Mouse (Mus musculus): ENCODE results near the gene Cadm1.

Cadm1 gene

DNA sequence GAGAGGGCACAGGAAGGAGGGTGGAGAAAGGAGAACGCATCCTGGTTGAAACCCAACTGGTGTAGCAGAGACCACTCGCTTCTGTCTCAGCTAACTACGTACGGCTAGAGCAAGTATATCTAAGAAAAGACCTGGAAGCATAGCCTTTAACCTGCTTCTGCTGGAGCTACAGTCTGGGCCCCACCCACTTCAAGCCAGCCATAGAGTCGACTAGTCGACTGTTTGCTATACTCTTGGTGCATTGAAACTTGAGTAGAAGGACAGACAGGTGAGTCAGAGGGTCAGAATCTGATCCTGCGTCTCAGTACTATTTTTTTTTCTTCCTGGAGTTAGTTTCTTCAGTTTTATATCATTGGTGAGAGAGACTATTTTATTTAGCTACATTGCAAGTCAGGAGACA lies 78.5 kb downstream of the Cadm1 start:
- no peak for DNase-seq (ENCODE audit: extremely low spot score, low spot score)

DNA sequence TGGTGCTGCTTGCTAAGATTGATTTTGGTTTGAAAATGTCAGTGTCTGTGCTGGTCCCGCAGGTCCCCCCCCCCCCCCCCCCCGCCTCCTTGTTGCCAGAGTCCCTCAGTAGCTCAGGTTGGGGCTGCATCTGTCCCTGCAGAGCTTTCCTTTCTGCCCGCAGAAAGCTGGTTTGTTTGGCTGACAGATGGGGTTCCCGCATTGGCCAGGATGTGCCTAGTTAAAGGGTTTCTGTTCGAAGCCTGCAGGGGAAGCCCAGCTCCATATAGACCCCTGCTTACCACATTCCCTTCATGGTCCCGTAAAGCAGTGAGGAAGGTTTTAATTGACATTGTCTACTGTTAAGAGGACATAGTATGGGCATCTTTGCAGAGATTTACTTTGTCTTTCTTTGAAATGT lies 78.9 kb downstream of the Cadm1 start:
- no peak for DNase-seq (ENCODE audit: extremely low spot score, low spot score)

DNA sequence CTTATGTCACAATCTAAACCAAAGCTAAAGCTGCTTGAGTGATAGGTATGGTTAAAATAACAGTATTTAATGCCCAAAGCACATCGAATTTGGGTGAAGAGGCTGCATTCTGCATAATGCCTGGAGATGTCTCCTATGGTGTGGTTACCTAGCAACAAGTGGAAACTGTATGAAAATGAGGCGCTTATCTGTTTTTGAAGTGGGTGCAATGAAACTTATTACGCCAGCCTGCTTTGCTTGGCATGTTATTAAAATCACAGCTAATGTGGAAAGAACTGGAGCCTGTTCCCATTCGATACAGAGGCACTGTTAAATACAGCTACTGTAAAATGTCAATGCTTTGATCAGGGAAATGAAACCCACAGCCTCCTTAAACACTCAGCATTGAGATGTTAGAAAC lies 79.5 kb downstream of the Cadm1 start:
- DNase-seq (ENCODE audit: extremely low spot score, low spot score), result no peak

DNA sequence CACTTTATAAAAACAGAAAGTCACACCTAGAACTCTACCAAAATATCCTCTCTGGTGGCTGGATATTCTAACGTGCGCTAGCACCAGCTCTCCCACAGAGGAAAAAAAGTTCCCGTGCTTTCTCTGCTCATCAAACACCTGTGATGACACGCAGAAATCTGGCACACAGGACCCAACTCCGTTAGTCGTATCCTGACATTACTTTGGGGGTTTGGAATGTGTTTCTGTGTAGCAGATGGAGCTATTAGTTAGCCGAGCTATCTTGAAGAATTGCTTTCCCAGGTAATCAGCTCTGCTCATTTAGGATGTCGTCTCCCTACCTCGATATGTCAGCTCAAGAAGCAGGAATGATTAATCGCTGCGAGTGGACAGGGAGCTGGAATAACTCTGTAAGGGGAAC lies 80.3 kb downstream of the Cadm1 start:
- DNase-seq (ENCODE audit: extremely low spot score, low spot score), result no peak

DNA sequence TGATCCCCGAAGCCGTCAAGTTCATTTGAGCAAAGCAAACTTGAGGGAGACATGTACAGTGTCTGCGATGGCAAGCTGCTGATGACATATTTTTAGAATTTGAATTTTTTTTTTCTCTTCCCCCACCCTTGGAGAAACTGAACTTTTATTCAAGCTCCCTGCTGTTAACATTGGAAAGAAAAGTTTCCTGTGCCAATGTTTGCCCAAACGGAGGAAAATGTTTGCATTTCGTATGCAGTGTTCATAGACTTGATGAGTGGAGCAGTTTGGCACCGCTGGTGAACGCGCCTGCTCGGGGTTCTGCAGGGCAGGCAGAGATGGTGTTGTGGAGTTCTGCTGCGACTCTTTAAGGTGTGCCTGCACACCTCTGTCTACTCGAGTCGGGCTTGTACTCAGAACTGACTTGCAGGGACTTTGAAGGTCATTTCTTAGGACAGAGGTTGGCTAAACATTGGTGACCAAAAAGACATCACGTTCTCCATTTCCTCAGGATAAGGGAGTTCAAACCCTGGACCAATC lies 83.0 kb downstream of the Cadm1 start:
- no peak for DNase-seq (ENCODE audit: extremely low spot score, low spot score)

DNA sequence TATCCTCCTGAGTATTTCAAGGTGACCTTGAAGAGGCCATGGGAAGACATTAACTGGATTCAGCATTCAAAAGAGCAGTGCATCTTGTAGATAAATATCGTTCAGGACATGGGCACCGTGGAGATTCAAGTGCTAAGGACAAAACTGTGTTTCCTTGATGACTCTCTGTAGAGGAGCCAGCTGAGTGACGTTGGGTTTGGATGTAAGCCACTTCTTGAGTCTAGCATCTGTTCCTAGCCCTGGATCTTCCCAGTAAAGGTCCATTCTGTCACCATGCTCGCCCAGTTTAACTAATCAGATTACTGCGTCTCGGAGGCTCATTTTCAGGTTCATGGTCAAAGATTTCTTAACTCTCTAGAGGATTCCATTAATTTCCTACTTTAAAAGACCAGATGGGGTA lies 85.1 kb downstream of the Cadm1 start:
- no peak for DNase-seq (ENCODE audit: extremely low spot score, low spot score)

DNA sequence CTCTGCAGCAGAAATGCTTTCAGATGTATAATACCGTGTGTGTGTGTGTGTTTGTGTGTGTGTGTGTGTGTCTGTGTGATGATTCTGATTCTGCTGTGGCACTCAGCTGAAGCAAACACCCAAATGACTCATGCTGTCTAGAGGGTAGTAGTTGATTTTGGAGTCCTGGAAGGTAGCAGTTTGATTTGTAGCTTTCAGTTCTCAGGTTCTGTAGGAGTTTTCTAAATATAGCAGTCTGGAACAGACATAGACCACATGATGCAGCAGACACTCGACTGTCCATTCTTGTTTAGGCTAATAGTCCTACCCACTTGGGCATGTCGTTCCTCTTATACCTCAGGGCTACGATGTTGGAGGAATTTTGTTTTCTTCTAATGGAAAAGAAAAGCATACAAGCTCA lies 86.4 kb downstream of the Cadm1 start:
- no peak for DNase-seq (ENCODE audit: extremely low spot score, low spot score)

DNA sequence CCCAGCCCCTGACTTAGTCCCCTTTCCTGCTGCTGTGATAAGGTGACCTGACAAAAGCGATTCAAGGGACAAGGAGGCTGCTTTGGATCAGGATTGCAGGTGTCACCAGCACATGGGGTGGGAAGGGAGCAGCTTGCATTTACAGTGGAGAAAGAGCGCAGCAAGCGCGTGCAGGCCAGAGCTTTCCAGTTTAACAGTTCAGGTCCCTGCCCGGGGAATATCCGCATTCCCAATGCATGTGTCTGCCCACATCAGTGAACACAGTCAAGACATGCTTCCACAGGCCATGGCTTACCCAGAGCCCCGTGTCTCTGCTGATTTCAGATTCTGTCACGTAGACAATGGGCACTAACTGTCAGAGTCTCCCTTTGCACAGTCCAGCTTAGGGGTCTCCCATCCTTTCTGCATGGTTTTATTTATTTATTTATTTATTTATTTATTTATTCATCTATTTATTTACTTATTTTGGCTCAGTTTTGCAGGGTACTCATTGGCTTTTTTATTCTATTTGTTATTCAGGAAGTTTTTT lies 89.6 kb downstream of the Cadm1 start:
- DNase-seq (ENCODE audit: extremely low spot score, low spot score), result no peak

DNA sequence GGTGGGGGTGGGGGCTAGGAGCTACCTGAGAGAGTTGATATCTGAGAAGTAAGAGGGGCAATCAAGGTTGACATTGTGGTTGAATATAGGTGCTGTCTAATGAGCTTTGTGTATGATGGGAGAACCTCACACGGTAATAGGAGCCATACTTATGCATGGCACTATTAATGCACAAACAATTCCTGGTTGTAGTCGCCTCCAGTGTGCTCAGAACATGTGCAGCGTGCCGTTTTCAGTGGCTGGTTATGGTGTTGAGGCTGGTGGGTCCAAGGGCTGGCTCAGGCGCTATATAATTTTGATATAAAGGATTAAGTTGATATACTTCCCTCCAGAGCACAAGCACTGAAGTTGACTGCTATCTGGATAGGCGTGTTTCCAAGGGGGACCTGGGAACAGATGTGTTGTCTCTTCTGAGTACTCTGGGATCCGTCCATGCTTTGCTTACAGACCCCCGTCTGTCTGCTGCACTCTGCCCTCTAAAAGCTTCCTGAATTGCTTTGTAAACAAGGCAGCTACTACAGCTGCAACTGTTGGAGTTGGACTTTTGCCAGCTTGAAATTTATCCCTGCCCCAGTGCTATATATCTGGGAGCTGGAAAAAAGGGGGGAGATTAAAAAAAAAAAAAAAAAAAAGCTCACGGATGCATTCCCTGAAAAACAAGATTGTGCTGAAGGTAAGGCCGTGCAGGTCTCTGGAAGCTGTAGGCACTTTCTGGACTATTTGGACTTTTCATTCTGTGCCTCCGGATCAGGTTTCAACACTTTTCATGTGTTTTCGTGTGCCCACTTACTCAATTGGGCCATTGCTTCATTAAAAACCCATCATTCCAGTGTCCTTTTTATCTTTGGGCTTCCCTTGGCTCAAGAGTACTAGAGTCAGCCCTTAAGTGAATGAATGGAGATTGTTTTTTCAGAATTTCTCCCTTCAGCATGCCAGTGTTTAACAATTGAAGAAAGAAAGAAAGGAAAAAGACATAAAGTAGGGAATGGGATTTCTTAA lies 93.8 kb downstream of the Cadm1 start:
- no peak for DNase-seq (ENCODE audit: extremely low spot score, low spot score)

DNA sequence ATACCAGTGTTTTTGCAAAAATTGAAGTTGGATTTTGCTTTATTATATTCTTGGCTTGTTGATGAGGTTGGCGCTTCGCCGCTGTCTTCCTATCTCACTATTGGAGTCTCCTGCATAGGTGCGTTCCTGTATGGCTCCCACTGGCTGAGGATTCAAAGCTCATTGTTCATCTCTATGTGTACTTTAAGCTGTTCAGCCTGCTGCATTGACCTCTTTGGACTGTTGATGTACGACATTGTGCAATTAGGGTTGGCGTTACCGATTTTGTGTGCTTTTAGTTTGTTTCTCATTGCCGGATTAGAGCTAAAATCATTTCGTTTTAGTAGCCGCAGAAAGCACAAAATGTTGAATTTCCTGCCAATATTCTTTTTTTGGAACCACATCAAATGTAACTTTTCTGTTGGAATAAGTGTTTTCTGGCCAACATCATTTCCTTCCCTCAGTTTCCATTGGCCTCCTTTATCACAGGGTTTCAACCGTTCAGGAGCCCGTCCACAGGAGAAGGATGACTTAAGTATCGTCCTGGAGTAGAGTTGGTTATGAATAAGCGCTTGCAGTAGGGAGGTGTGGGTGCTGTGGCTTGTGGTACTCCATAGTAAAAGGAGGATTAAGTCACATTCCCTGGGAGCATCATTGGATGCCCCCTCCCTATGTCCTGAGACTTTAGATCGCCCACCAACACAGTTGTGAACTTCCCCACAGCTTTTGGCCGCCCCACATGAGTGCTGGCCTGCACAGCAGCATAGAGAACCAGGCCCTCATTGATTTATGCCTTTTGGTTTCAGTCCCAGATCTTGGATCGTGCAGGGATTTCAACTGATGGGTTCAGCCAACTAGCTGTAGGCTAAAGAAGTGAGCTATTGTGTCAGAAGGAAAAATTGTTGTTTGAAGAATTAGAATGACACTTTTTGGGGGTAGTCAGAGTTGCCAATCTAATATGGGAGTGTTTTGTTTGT lies 94.9 kb downstream of the Cadm1 start:
- DNase-seq (ENCODE audit: extremely low spot score, low spot score), result no peak

DNA sequence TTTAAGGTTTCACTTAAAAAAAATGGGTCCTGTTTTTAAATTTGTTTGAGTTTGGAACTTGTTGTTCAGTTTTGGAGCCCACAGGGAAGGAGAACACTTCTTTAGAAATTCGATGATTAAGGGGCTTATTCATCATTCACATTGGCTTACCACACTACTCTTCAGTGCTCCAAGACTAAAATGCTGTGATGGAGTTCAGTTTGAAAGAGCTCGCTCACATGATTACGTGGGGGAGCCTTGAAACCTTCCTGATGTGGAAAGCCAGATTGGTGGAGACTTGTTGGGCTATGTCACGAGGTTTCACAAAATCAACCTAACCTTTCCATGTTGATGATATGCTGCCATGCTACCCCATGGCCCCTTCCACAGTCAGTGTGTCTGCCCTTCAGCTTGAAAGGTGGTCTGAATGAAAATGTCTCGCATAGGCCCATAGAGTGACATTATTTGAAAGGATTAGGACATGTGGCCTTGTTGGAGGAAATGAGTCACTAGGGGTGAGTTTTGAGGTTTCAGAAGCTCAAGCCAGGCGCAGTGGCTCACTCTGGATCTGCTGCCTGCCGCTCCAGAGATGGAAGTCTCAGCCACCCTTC lies 95.7 kb downstream of the Cadm1 start:
- DNase-seq (ENCODE audit: extremely low spot score, low spot score), result no peak

DNA sequence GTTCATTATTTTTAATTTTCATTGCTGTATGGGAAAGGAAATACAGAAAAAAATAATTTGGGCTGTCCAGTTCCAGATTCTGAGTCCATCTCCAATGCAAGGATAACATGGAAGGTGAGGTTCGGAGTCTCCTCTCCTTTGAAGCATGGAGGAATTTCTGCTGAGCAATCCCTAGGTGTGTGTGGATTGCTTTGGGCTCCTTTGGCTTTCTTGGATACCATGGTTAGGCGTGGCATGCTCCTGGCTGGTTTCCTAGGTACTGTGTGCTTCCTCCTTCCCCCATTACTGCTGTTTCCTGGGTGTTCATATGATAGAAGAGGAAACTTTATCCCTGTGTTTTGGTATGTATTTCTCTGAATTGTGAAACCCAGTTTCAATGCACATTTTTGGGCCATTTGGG lies 98.0 kb downstream of the Cadm1 start:
- no peak for DNase-seq (ENCODE audit: extremely low spot score, low spot score)

DNA sequence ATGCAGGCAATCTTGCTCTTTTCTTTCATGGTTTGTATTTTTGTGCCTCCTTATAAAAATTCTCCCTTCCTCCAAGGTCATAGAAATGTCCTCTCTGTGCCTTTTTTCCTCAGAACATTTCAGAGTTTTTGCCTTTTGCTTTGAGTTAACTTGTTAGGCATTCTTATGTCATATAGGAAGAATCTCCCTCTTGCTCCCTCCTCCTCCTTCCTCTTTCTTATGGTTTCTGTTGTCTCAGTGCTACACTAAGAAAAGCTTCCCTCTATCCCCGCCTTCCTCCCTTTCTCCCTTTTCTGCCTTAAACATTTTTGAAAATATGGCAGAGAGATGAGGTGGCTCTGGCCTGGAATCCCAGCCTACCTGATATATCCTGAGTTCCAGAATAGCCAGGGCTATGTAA lies 98.6 kb downstream of the Cadm1 start:
- no peak for DNase-seq (ENCODE audit: extremely low spot score, low spot score)

DNA sequence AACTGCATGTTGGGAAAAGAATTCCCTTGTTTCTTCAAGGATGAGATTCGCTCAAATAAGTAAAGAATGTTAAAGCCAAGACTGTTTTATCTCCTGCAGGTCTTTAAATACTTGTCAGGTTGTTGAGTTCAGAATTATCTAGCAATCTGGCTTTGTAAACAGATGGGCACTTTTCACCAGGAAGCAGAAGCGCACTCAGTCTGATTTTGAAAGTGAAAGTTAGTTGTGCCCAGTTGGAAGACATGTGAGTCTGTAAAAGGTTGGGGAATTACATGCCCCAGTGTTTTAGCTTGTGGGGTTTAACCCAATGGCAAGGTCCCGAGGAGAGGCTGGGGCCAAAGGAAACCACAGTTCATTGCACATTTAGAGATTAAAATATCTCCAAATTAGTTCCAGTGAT lies 104.7 kb downstream of the Cadm1 start:
- DNase-seq (ENCODE audit: extremely low spot score, low spot score), result no peak

DNA sequence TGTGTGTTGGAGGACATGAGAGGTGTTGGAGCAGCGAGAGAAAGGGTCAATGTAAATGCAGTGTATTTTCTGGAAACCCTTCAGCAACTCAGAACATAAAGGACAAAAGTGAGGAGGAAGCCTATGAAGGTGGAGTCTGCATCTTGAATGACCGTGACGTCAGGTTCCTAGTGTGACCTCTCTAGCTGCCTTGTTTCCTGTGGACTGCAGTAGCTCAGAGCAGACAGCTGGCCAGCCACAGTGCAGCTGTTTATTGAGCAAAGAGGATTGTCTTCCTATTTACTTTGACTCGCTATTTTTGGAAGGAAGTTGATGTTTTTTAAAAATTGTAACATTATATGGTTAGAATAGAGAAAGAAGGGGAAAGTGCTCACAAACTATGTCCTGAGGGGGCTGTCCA lies 112.7 kb downstream of the Cadm1 start:
- DNase-seq (ENCODE audit: extremely low spot score, low spot score), result no peak

DNA sequence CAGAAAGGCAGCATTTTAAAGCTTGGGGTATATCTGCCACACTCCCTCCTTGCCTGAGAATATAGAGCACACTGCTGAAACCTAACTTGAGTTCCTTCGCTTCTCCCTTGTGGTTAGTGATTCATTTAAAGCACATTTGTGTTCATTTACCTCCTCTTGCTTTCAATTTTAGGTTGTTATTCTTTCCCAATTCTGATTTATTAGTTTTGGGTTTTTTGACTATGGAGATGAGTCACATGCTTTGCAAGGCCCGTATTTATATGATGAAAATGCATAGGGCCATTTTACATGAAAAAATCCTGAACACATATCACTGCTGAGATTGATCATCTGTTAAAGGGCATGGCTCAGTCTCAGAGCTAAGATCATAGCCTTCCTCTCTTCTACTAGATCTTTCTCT lies 115.1 kb downstream of the Cadm1 start:
- DNase-seq (ENCODE audit: extremely low spot score, low spot score), result no peak

DNA sequence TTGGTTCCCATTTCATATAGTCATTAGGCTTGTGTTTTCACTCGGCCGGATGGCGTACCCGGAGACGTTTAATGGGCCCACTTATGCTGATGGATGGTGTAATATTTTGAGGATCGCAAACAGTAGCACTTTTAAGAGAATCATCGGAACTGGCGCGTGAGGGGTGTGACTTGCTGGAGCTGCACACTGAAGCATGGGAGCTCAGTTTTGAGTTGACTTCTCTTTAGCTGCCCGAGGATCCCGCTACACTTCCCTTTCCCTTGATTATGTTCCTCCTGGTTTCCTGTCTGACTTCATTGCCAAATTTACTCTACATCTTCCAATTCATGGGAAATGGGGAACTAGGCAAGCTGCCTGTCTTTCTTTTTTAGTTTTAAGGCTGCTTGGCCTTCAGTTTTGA lies 121.5 kb downstream of the Cadm1 start:
- no peak for DNase-seq (ENCODE audit: extremely low spot score, low spot score)

DNA sequence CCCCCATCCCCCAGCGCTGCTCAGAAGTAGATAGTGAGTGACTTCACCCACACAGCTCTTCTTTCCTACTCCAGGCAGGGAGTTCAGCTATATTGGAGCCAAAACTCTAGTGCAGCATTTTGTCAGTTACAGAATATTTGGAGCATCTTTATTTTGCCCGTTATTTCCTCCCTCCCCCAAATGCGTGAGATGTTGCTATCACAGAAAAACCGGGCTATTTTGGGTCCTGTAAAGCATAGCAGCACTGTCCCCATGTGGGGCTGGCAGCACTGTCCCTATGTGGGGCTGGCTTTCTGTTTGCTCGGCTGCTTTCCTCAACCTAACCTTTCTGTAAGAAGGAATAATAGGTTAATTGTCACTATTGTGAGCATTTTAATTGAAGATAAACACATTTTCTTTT lies 122.2 kb downstream of the Cadm1 start:
- no peak for DNase-seq (ENCODE audit: extremely low spot score, low spot score)

DNA sequence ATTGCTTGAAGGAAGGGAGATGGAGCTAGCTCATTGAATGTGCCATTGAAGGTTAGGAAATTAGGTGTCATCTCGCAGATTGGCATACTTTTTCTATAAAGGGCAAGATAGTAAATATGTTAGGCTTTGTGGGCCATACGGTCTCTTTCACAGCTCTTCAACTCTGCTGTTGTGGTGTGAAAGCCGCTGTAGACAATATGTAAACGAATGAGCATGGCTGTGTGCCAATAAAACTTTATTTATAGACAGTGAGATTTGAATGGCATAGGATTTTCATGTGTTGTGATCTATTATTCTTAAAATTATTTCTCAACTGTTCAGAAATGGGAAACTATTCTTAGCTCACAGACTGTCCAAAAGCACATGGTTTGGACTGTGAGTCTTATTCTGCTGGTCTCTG lies 123.0 kb downstream of the Cadm1 start:
- no peak for DNase-seq (ENCODE audit: extremely low spot score, low spot score)

DNA sequence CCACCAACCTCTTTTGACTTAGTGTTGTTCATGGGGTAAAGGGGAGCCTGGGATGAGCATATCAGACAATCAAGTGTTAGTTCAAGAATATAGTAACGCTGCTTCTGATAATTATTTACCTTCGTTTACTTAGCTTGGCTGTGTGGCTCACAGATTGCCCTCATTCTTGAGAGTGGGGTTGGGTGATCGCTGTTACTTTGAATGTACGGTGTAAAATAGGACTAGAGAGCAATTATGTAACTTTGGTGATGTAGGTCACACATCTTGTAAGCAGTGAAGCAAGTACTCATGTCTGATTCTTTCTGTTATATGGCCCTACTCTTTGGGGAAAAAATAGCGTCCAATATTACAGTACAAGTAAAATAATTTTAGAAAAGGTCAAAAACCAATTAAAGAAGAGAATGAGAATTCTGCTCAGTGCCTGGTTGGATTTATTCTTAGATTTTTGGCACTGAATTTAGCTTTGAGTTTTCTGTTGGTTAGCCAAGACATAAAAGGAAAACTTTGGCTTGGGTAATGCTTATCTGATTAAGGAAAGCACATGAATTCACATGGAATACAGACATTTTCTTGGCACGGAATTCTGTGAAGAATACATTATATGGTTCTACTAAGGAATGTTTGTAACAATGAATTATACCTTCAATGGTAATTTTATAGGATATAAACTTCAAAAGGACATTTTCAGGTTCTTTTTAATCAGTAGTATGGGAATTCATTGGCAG lies 129.6 kb downstream of the Cadm1 start:
- no peak for DNase-seq (ENCODE audit: extremely low spot score, low spot score)

DNA sequence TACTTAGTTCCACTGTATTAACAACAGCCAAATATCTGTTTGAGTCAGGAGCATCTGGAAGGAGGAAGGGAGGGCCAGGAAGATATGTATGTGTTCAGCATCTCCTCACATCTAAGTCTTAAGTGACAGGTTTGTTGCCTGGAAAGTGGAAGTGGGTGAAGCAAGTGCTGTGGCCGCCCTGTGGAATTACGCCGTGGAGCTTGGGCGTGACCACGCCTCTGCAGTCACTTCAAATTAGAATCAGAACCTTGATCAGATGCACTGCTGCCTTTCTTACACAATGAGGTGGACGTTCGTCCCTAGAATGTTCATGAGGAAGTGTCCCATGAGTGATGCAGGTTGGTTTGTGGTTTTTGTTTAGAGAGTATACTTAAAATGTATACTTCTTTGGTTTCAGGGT lies 131.6 kb downstream of the Cadm1 start:
- no peak for DNase-seq (ENCODE audit: extremely low spot score, low spot score)
